Mouse (Mus musculus) megakaryocyte, embryonic 14.5 days (primary cell): ENCODE results near the gene Ttc4. TPM values are rescaled to one million over a fixed set of nuclear protein-coding genes. Genes with fewer than 3 reads are reported as not detected.
A peak's percentile ranks its signal among the peaks of the same experiment; 100 is the strongest.

Source experiments
- H3K27me3 ChIP-seq: replicated peaks from 2 replicates; pipeline ENCODE3; 2012; ENCODE audit warnings: inconsistent platforms
- H3K36me3 ChIP-seq: replicated peaks from 2 replicates; pipeline ENCODE3; 2012; ENCODE audit warnings: low read length, inconsistent platforms, mixed read lengths
- H3K4me1 ChIP-seq: 2 replicates; pipeline ENCODE4 v1.6.1; 2012; ENCODE audit warnings: inconsistent platforms
- H3K4me3 ChIP-seq: replicated peaks from 2 replicates; pipeline ENCODE3; 2012; ENCODE audit warnings: moderate library complexity, mild to moderate bottlenecking, inconsistent platforms
- H3K9me3 ChIP-seq: 2 replicates; pipeline ENCODE4 v1.6.1; 2012; ENCODE audit warnings: inconsistent platforms
- FLI1 ChIP-seq: IDR thresholded peaks from 2 replicates; pipeline ENCODE4 v1.6.1; 2012; ENCODE audit warnings: low read length, inconsistent platforms, mixed read lengths
- GATA1 ChIP-seq: IDR thresholded peaks from 3 replicates; pipeline ENCODE4 v1.6.1; 2012; ENCODE audit warnings: mixed read lengths, low read length, inconsistent platforms, borderline replicate concordance
- polyA plus RNA-seq: library from polyadenylated mRNA; stranded (reverse); fragments of >175 nt; gene quantifications from 2 replicates; pipeline ENCODE4 v1.2.3, GENCODE M21; 2012; ENCODE audit warnings: low replicate concordance; ENCODE audit not compliant: insufficient read depth

Ttc4 gene
- polyA plus RNA-seq, 1 experiment, result 4.3 TPM

GRCm38 (mm10) chr4:106655681-106656080, 23.1 kb downstream of the Ttc4 start:
- Histone ChIP-seq H3K4me3 (no peak overlapping the region), H3K4me1 (peaks cover 18% of the 10 kb centered on the region), H3K9me3 (no peaks in the 10 kb centered on the region), H3K36me3 (peaks cover 78% of the 10 kb centered on the region), H3K27me3 (no peaks in the 10 kb centered on the region)
- no peak for TF ChIP-seq FLI1

GRCm38 (mm10) chr4:106653051-106653450, 25.7 kb downstream of the Ttc4 start:
- H3K27me3 ChIP-seq, result no peaks in the 10 kb centered on the region

GRCm38 (mm10) chr4:106652546-106652945, 26.2 kb downstream of the Ttc4 start:
- TF ChIP-seq FLI1 (no peak), GATA1 (no peak)
- H3K4me3 ChIP-seq, result no peak overlapping the region
- no peaks in the 10 kb centered on the region for H3K9me3 ChIP-seq
- peaks cover 48% of the 10 kb centered on the region for H3K36me3 ChIP-seq
- H3K4me1 ChIP-seq, result peaks cover 18% of the 10 kb centered on the region
- peaks cover 5% of the 10 kb centered on the region for H3K27me3 ChIP-seq

More at GRCm38 (mm10) chr4:106653051-106653450, 25.7 kb downstream of the Ttc4 start:
- Histone ChIP-seq H3K4me1 (peaks cover 18% of the 10 kb centered on the region), H3K4me3 (no peak overlapping the region), H3K36me3 (peaks cover 53% of the 10 kb centered on the region), H3K9me3 (no peaks in the 10 kb centered on the region)
- no peak for TF ChIP-seq FLI1
- TF ChIP-seq GATA1, result no peak

GRCm38 (mm10) chr4:106650833-106651527, 27.8 kb downstream of the Ttc4 start, which contains the start of gene Pars2:
Pars2 (plus strand) TSS chr4:106651069.
- peak; percentile 57; the same call in 1 of the 2 replicates for TF ChIP-seq FLI1
- no peak for TF ChIP-seq GATA1

GRCm38 (mm10) chr4:106647137-106647536, 31.6 kb downstream of the Ttc4 start:
- Histone ChIP-seq H3K27me3 (peaks cover 28% of the 10 kb centered on the region), H3K36me3 (no peaks in the 10 kb centered on the region), H3K4me3 (no peak overlapping the region), H3K4me1 (peaks cover 29% of the 10 kb centered on the region), H3K9me3 (peaks cover under 1% of the 10 kb centered on the region; the same call in 1 of the 2 replicates)
- no peak for TF ChIP-seq FLI1
- no peak for TF ChIP-seq GATA1

More at GRCm38 (mm10) chr4:106650833-106651527, 27.8 kb downstream of the Ttc4 start, which contains the start of gene Pars2:
- H3K27me3 ChIP-seq, result peaks cover 8% of the 10 kb centered on the region
- H3K9me3 ChIP-seq, result no peaks in the 10 kb centered on the region
- peaks cover 21% of the 10 kb centered on the region for H3K4me1 ChIP-seq
- H3K4me3 ChIP-seq, result peak within 1 kb of the TSS; percentile 99
- peaks cover 32% of the 10 kb centered on the region for H3K36me3 ChIP-seq

- H3K4me3 ChIP-seq, result no peak overlapping the region
- TF ChIP-seq GATA1, result no peak
- TF ChIP-seq FLI1, result no peak
- H3K9me3 ChIP-seq, result peaks cover 11% of the 10 kb centered on the region
- H3K4me1 ChIP-seq, result peaks cover 16% of the 10 kb centered on the region
- no peaks in the 10 kb centered on the region for H3K36me3 ChIP-seq
- peaks cover 36% of the 10 kb centered on the region for H3K27me3 ChIP-seq
Observed at GRCm38 (mm10) chr4:106645797-106646196, 32.9 kb downstream of the Ttc4 start.

GRCm38 (mm10) chr4:106644218-106644610, 34.5 kb downstream of the Ttc4 start:
- no peaks in the 10 kb centered on the region for H3K36me3 ChIP-seq
- peaks cover 11% of the 10 kb centered on the region for H3K9me3 ChIP-seq
- TF ChIP-seq FLI1 (no peak), GATA1 (no peak)
- H3K4me3 ChIP-seq, result no peak overlapping the region
- peaks cover 41% of the 10 kb centered on the region for H3K27me3 ChIP-seq
- peaks cover 16% of the 10 kb centered on the region for H3K4me1 ChIP-seq

GRCm38 (mm10) chr4:106643483-106644217, 35.1 kb downstream of the Ttc4 start:
- H3K27me3 ChIP-seq, result peaks cover 47% of the 10 kb centered on the region
- TF ChIP-seq GATA1 (no peak), FLI1 (no peak)
- H3K36me3 ChIP-seq, result no peaks in the 10 kb centered on the region
- no peak overlapping the region for H3K4me3 ChIP-seq
- H3K4me1 ChIP-seq, result peaks cover 16% of the 10 kb centered on the region
- H3K9me3 ChIP-seq, result peaks cover 15% of the 10 kb centered on the region

GRCm38 (mm10) chr4:106634086-106634479, 44.7 kb downstream of the Ttc4 start:
- TF ChIP-seq FLI1 (no peak), GATA1 (no peak)
- H3K4me3 ChIP-seq, result no peak overlapping the region
- peaks cover 5% of the 10 kb centered on the region for H3K4me1 ChIP-seq
- peaks cover 4% of the 10 kb centered on the region; the same call in 1 of the 2 replicates for H3K9me3 ChIP-seq
- H3K36me3 ChIP-seq, result no peaks in the 10 kb centered on the region
- peaks cover 77% of the 10 kb centered on the region for H3K27me3 ChIP-seq
